Mouse (Mus musculus) lung, postnatal 0 days (tissue): ENCODE results near the gene Crispld2.

Source experiments
- CTCF ChIP-seq: IDR thresholded peaks from 2 replicates; pipeline ENCODE4 v1.5.1; 2016; ENCODE audit warnings: antibody characterized with exemption, mild to moderate bottlenecking
- EP300 ChIP-seq: IDR thresholded peaks from 2 replicates; pipeline ENCODE4 v1.6.1; 2016; ENCODE audit warnings: antibody characterized with exemption, mild to moderate bottlenecking, control low read depth

DNA sequence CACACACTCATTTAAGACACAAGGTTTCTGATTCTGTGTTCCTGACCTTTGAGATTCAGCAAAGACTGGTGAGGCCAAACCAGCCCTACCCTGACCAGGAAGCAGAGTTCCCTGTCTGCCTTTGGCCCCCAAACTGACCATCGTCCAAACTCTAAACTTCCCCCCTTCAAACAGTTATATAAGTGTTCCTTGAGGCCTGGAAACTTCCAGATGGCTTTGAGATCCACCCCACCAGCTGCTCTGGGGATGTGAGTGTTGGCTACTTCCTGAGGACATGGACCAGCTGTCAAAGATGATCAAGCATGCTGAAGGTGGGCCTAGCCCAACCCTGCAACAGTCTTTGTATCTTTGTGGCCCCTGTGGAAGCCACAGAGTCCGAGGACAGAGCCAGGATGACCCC, 64.8 kb downstream of the Crispld2 start:
- TF ChIP-seq CTCF (no peak), EP300 (no peak)
